Mouse (Mus musculus): Measurements from ENCODE around the gene Map3k14.
"Not testable (repeated sequence)": the region's sequence is repeated elsewhere in the genome, so short reads cannot be mapped to it uniquely, and the experiment has no call there.

DNA sequence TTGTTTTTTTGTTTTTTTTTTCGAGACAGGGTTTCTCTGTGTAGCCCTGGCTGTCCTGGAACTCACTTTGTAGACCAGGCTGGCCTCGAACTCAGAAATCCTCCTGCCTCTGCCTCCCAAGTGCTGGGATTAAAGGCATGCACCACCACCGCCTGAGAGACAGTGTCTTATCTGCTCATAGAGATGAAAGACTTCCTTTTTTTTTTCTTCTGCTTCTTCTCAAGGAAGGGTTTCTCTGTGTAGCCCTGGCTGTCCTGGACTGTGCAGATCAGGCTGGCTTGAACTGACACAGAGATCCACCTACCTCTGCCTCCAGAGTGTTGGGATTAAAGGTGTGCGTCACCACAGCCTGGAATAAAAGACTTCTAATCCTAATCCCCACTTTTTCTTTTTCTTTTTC, 44.6 kb downstream of the Map3k14 start:
- TF ChIP-seq CTCF (IDR thresholded peaks at IDR 0.05; ENCODE audit: low read depth, low read length); POLR2A (IDR thresholded peaks at IDR 0.05; ENCODE audit: extremely low read depth, insufficient read depth, low read length): not testable (repeated sequence)

Data from liver, adult 2 months (tissue).